8 mouse cellular contexts compared by ENCODE assay signal in the genomic region with DNA sequence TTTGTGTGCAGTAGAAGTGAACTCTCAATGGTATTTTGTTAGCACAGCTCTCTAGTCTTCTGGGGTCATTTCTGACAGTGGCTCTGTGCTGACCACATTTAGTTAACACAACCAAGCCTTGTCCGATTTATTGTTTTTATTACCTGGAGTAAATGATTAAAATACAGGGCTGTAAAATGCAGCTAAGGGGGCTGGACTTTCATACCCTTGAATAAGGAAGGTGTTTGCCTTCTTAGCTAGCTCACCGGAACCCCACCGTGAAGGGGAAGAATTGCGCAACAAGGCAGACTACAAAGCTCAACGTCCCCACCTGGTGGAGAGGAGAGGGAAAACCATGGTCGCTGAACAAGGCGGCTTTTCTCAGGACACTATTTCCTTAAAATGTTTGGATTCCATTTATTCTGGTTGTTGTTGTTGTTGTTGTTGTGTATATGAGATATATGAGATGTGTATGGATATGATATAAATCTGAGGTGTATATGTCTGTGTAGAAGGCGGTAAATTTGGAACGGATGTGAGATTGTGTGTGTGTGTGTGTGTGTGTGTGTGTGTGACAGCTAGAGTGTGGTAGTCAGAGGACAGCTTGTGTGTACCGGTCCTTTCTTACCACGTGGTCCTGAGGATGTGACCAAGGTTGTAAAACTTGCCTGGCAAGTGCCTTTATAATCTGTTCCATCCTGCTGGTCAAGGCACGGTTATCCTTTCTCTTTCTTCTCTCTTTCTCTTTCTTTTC. TPM values are rescaled to one million over a fixed set of nuclear protein-coding genes. Genes with fewer than 3 reads are reported as not detected.
DNase-seq lines count a peak whose midpoint lies in the region; ATAC-seq lines count a peak whose summit lies in the region.

No protein-coding gene starts in this region.

- peak; percentile 84 to 86 for DNase-seq in B cell, adult 2 months
- DNase-seq in adrenal gland, postnatal 4 days (ENCODE audit: low spot score in 2 of 2): peak; percentile 26 to 64
- peak; percentile 84 for DNase-seq in embryonic facial prominence, embryonic 14.5 days (ENCODE audit: low spot score)
- peak; percentile 45 to 64 for DNase-seq in heart, adult 9 months (ENCODE audit: low spot score in 2 of 2)
- peak; percentile 72 for DNase-seq in liver
- peak; percentile 73 to 88 for DNase-seq in spleen, postnatal 4 days (ENCODE audit: low spot score in 2 of 2)

- 23% methylated on average over 12 of the region's 12 CpGs for WGBS in embryonic facial prominence, embryonic 14.5 days
- WGBS in kidney, embryonic 14.5 days: 22% methylated on average over 12 of the region's 12 CpGs

- H3K9ac ChIP-seq in embryonic facial prominence, embryonic 14.5 days (ENCODE audit: low read depth, low read length): no peak overlapping the region
- H3K9ac ChIP-seq in kidney, embryonic 14.5 days (ENCODE audit: low read depth, low read length): no peak overlapping the region

- H3K9me3 ChIP-seq in embryonic facial prominence, embryonic 14.5 days (ENCODE audit: control insufficient read depth, low read length): no peaks in the 10 kb centered on the region
- H3K9me3 ChIP-seq in kidney, embryonic 14.5 days (ENCODE audit: control insufficient read depth, low read length): no peaks in the 10 kb centered on the region

- ATAC-seq in embryonic facial prominence, embryonic 14.5 days (ENCODE audit: low read depth): peak; percentile 41; the same call in 1 of the 2 replicates
- peak; percentile 66; the same call in 1 of the 2 replicates for ATAC-seq in kidney, embryonic 14.5 days (ENCODE audit: low FRiP score, low TSS enrichment)
- peak; percentile 48 for ATAC-seq in monocyte, adult 5-6 weeks (replicated peaks; ENCODE audit: insufficient number of reproducible peaks, low FRiP score, low TSS enrichment, poor library complexity, severe bottlenecking)

- H3K36me3 ChIP-seq in embryonic facial prominence, embryonic 14.5 days (ENCODE audit: control insufficient read depth, insufficient read depth, low read length): no peaks in the 10 kb centered on the region
- H3K36me3 ChIP-seq in kidney, embryonic 14.5 days (ENCODE audit: control insufficient read depth, insufficient read depth, low read length): no peaks in the 10 kb centered on the region

- no peaks in the 10 kb centered on the region for H3K4me1 ChIP-seq in embryonic facial prominence, embryonic 14.5 days (ENCODE audit: control insufficient read depth, insufficient read depth, low read length)
- no peaks in the 10 kb centered on the region for H3K4me1 ChIP-seq in kidney, embryonic 14.5 days (ENCODE audit: control insufficient read depth, insufficient read depth, low read length)

- H3K4me3 ChIP-seq in embryonic facial prominence, embryonic 14.5 days (ENCODE audit: low read depth, low read length): no peak overlapping the region
- no peak overlapping the region; the same call in 1 of the 2 replicates for H3K4me3 ChIP-seq in kidney, embryonic 14.5 days (ENCODE audit: low read length)

- H3K4me2 ChIP-seq in embryonic facial prominence, embryonic 14.5 days (ENCODE audit: low read depth, low read length): peak overlapping the region; percentile 6; the same call in 1 of the 2 replicates
- H3K4me2 ChIP-seq in kidney, embryonic 14.5 days (replicated peaks; ENCODE audit: low read depth, low read length): no peak overlapping the region

- H3K27ac ChIP-seq in embryonic facial prominence, embryonic 14.5 days (replicated peaks; ENCODE audit: low read depth, low read length): no peak overlapping the region
- H3K27ac ChIP-seq in kidney, embryonic 14.5 days (ENCODE audit: low read depth, low read length): no peak overlapping the region

- no peaks in the 10 kb centered on the region for H3K27me3 ChIP-seq in embryonic facial prominence, embryonic 14.5 days (replicated peaks; ENCODE audit: control insufficient read depth, insufficient read depth, low read length)
- H3K27me3 ChIP-seq in kidney, embryonic 14.5 days (ENCODE audit: control insufficient read depth, insufficient read depth, low read length): no peaks in the 10 kb centered on the region

RNA-seq across cellular contexts. Expression of gene Cdkl4, which starts 16.8 kb away (rescaled TPM):
- under 1 TPM; 0.20 to 0.28 TPM for total RNA-seq in adrenal gland, postnatal 4 days (2021)
- 1.7 and 2.2 TPM in 2 replicates for polyA plus RNA-seq in embryonic facial prominence, embryonic 14.5 days (2014; fragmentation: Nextera tagmentation; extraction: Ambion mirVana)
- 0.39 and 0.49 TPM in 2 replicates for polyA plus RNA-seq in kidney, embryonic 14.5 days (2014; fragmentation: Nextera tagmentation; extraction: Ambion mirVana)
- total RNA-seq in monocyte, adult 5-6 weeks (2017): 0.29 to 1.4 TPM (median 0.38 TPM) in 3 replicates
